Mouse (Mus musculus) liver, embryonic 14.5 days (tissue): Measurements from ENCODE around the gene Slc38a8.

Experiments used
- CTCF ChIP-seq: IDR thresholded peaks from 2 replicates; pipeline ENCODE4 v1.5.1; 2016; ENCODE audit warnings: antibody characterized with exemption, low read depth, control low read depth
- EP300 ChIP-seq: IDR thresholded peaks from 2 replicates; pipeline ENCODE4 v1.6.1; 2016; ENCODE audit warnings: antibody characterized with exemption, low read depth

- TF ChIP-seq EP300 (no peak), CTCF (no peak)
Measured at GRCm38 (mm10) chr8:119461356-119461755, 40.1 kb downstream of the Slc38a8 start.
